Mouse (Mus musculus) adipocyte (in vitro differentiated cells): Measurements from ENCODE around the gene Dtx4.
A peak's percentile ranks its signal among the peaks of the same experiment; 100 is the strongest.

Source experiments
- DNase-seq: peaks from one replicate; pipeline ENCODE4 v3.0.0-alpha.2; 2016; ENCODE audit warnings: low spot score

The Dtx4 gene

GRCm38 (mm10) chr19:12466204-12466603 is 35.0 kb downstream of the Dtx4 start:
- peak; percentile 88 for DNase-seq

GRCm38 (mm10) chr19:12465530-12466144 is 35.6 kb downstream of the Dtx4 start:
- no peak for DNase-seq

GRCm38 (mm10) chr19:12464674-12465073 is 36.6 kb downstream of the Dtx4 start:
- DNase-seq = no peak

- no peak for DNase-seq
These were observed 37.1 kb downstream of the Dtx4 start for GRCm38 (mm10) chr19:12464127-12464526.

- DNase-seq = no peak
These were observed 37.6 kb downstream of the Dtx4 start for GRCm38 (mm10) chr19:12463722-12464035.

- DNase-seq = no peak
These were observed 38.2 kb downstream of the Dtx4 start for GRCm38 (mm10) chr19:12462851-12463721.

- DNase-seq = no peak
These were observed 40.7 kb downstream of the Dtx4 start, which contains the start of gene Mpeg1 for GRCm38 (mm10) chr19:12460282-12461249. TSS of gene Mpeg1 (plus strand) at chr19:12460779.

GRCm38 (mm10) chr19:12459516-12459915 is 41.7 kb downstream of the Dtx4 start:
- DNase-seq = no peak

GRCm38 (mm10) chr19:12457401-12458066 is 43.7 kb downstream of the Dtx4 start:
- no peak for DNase-seq

- peak; percentile 71 for DNase-seq
These were observed 56.2 kb downstream of the Dtx4 start for GRCm38 (mm10) chr19:12445014-12445413.

- DNase-seq = no peak
These were observed 58.7 kb downstream of the Dtx4 start for GRCm38 (mm10) chr19:12442560-12442959.

- DNase-seq = peak; percentile 87
These were observed 61.0 kb downstream of the Dtx4 start for GRCm38 (mm10) chr19:12440103-12440725.

GRCm38 (mm10) chr19:12439581-12439980 is 61.7 kb downstream of the Dtx4 start:
- peak; percentile 62 for DNase-seq

GRCm38 (mm10) chr19:12435750-12436524 is 65.3 kb downstream of the Dtx4 start:
- no peak for DNase-seq

- no peak for DNase-seq
These were observed 66.2 kb downstream of the Dtx4 start for GRCm38 (mm10) chr19:12435011-12435416.

GRCm38 (mm10) chr19:12433033-12433432 is 68.2 kb downstream of the Dtx4 start:
- DNase-seq = peak; percentile 82

- DNase-seq = no peak
These were observed 73.6 kb downstream of the Dtx4 start, which contains the start of gene Pfpl for GRCm38 (mm10) chr19:12427605-12428004. TSS of gene Pfpl (plus strand) at chr19:12427905.

- no peak for DNase-seq
These were observed 74.2 kb downstream of the Dtx4 start for GRCm38 (mm10) chr19:12427101-12427500.

GRCm38 (mm10) chr19:12421680-12422079 is 79.6 kb downstream of the Dtx4 start:
- no peak for DNase-seq

GRCm38 (mm10) chr19:12420555-12420954 is 80.7 kb downstream of the Dtx4 start:
- DNase-seq = no peak
